Mouse (Mus musculus): ENCODE data around the gene Cmss1. TPM values are rescaled to one million over a fixed set of nuclear protein-coding genes. Genes with fewer than 3 reads are reported as not detected.

The Cmss1 gene
- total RNA-seq, 2 experiments from 2014 or later = 66.4 to 77.2 TPM

GRCm38 (mm10) chr16:57437523-57438287, 169.0 kb downstream of the Cmss1 start:
- intact Hi-C loops (cut with DNase I) = no loop called here
- DNase-seq = no peak

- no peak for DNase-seq
- intact Hi-C loops (cut with DNase I) = no loop called here
Observed at GRCm38 (mm10) chr16:57434640-57435039, 172.0 kb downstream of the Cmss1 start.

- DNase-seq = no peak
- intact Hi-C loops (cut with DNase I) = no loop called here
Observed at GRCm38 (mm10) chr16:57433671-57434070, 173.0 kb downstream of the Cmss1 start.

- no peak for DNase-seq
- intact Hi-C loops (cut with DNase I) = no loop called here
Observed at GRCm38 (mm10) chr16:57433173-57433572, 173.5 kb downstream of the Cmss1 start.

GRCm38 (mm10) chr16:57431294-57431693, 175.4 kb downstream of the Cmss1 start:
- intact Hi-C loops (cut with DNase I) = no loop called here
- DNase-seq = no peak

GRCm38 (mm10) chr16:57428977-57429376, 177.7 kb downstream of the Cmss1 start:
- no peak for DNase-seq
- intact Hi-C loops (cut with DNase I) = no loop called here

GRCm38 (mm10) chr16:57427516-57428285, 179.0 kb downstream of the Cmss1 start:
- intact Hi-C loops (cut with DNase I) = no loop called here
- peak; percentile 66 to 71 for DNase-seq

- intact Hi-C loops (cut with DNase I) = no loop called here
- no peak for DNase-seq
Observed at GRCm38 (mm10) chr16:57426680-57427079, 180.0 kb downstream of the Cmss1 start.

GRCm38 (mm10) chr16:57423001-57423800, 183.5 kb downstream of the Cmss1 start:
- intact Hi-C loops (cut with DNase I) = loop anchor here (5.0 kb wide), 2 partner anchors 124 to 154 kb away; no protein-coding TSS in a partner anchor
- no peak for DNase-seq

DNA sequence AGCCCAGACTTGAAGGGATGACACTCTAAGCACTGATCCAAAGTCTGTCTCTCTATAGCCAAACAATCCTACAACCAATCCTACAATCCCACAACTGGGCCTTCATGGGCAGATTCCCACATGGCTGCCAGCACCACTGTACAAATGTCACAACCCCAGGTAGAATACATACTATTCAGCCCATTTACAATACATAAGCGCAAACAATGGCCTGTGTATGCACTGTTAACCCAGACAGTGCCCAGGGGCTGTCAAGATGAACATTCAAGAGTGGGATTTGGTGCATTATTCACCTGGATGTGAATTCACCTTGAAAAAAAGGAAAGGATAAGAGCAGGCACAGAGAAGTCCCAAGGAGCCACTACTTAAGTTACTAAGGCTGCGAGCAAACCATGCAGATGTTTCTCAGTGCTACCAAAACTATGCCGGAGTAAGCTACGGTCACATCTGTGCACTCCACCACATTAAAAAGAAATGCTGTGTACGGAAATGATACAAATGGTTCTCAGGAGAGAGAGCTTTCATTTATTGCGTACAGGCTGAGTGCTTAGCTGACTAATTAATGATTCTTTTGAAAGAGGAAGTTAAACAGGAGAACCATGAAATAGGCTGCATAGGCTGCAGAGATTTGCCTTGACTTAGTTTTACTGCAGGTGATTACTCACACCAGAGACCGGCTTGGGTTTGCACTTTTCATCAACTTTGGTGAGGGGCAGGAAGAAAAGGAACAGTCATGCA, 184.8 kb downstream of the Cmss1 start:
- intact Hi-C loops (cut with DNase I) = loop anchor here (5.0 kb wide), 2 partner anchors 125 to 155 kb away; no protein-coding TSS in a partner anchor
- DNase-seq = no peak

- intact Hi-C loops (cut with DNase I) = loop anchor here (5.0 kb wide), 2 partner anchors 126 to 156 kb away; no protein-coding TSS in a partner anchor
- peak; percentile 32 to 60 for DNase-seq
Observed at GRCm38 (mm10) chr16:57420773-57421556, 185.7 kb downstream of the Cmss1 start.

GRCm38 (mm10) chr16:57419881-57420280, 186.8 kb downstream of the Cmss1 start:
- no peak for DNase-seq
- intact Hi-C loops (cut with DNase I) = loop anchor here (5.0 kb wide), 2 partner anchors 127 to 157 kb away; no protein-coding TSS in a partner anchor

GRCm38 (mm10) chr16:57419332-57419731, 187.3 kb downstream of the Cmss1 start:
- intact Hi-C loops (cut with DNase I) = no loop called here
- peak in 1 of 2 experiments; percentile 34 for DNase-seq

DNA sequence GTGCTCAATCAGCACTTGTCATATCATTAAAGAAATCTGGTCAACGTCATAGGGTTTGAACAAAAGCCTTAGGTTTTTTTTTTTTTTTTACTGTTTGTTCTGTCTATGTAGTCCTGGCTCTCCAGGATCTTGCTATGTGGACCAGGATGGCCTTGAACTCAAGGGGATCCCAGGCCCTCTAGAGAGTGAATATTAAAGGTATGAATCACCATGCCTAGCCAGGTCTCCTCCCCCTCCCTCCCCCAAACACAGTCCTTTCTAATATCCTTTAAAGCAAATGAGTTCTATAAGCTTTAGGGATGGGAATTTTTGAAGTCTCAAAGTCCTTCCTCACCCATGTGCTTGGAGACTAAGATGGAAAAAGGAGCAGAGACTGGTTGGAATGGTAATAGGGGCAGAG, 188.7 kb downstream of the Cmss1 start:
- intact Hi-C loops (cut with DNase I) = no loop called here
- DNase-seq = no peak

DNA sequence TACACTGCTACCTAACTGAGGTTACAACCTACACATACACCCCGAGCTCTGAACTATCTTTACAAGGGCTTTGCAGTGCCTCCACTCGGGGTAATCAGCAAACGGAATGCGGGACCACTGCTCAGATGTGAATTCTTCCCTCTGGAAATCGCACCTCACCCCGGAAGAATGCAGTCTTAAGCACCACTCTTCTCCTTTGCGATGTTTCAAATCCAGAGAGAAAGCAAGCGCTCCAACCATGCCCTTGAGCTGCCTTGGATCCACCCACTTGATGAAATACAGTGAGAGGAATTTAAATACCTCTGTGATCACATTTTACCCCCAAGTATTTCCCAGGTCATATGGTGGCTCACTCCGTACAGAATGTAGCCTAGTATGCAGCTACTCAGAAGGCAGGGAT, 189.6 kb downstream of the Cmss1 start:
- intact Hi-C loops (cut with DNase I) = no loop called here
- DNase-seq = no peak

DNA sequence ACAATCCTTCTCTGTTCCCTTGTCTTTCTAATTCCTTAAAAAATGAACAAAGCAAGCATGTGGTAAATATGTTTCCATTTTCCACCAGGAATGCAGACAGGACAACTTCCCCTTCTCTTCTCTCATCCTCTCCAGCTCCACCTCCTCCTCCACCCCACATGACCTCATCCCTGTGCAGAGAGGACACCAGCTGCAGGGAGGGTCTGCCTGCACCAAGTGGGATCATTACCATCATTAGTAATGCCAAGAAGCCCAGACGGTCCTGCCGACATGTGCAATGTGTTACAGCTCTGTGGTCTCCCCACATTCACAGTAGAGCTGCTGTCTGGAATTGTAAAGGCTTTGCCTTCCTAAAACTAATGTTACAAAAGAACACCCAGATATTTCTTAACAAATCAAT, 190.6 kb downstream of the Cmss1 start:
- intact Hi-C loops (cut with DNase I) = no loop called here
- no peak for DNase-seq

DNA sequence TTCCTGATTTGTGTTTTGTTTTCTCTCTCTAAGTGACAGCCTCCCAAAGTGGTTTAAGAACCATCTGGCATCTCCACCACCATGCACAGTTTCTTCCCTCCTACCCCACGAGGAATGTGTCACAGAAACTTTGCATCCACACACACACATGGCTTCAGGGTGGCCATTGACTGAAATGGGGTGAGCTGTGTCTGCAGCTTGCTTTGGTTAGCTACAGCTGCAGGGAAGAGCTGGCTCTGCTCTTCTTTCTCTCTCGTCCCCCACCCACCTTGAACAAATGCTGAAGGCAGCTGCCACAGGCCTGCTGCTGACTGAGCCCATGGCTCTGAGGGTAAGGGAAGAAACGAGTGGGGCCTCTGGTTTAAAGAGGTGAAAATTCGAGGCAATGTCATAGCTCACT, 193.9 kb downstream of the Cmss1 start:
- intact Hi-C loops (cut with DNase I) = no loop called here
- no peak for DNase-seq

DNA sequence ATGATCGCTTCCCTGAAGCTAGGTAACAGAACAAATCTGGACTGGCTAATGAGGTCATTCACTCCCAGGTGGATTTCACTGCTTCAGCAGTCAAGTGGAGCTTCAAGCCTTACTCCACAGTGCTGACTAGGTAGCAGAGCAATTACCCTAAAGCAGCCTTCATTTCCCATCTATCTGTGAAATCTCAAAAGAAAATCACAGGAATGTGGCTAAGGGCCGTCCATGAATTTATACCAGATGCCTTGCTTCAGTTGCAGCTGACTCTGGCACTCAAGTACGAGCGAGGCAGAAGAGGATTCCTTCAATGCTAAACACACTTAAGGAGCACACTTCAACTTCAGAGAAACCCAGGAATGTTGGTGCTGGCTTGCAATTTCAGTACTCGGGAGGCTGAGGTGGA, 202.8 kb downstream of the Cmss1 start:
- intact Hi-C loops (cut with DNase I) = no loop called here

GRCm38 (mm10) chr16:57402910-57403309, 203.8 kb downstream of the Cmss1 start:
- DNase-seq = no peak
- intact Hi-C loops (cut with DNase I) = no loop called here

More for the DNA sequence above, 202.8 kb downstream of the Cmss1 start:
- DNase-seq = no peak

Measured in heart, postnatal 36 days (tissue).